Mouse (Mus musculus) spleen, adult 12 weeks (tissue): ENCODE data around the gene Rps27.

Experiments used
- DNase-seq: peaks from one replicate; pipeline ENCODE4 v3.0.0; 2022; ENCODE audit warnings: low spot score

Gene Rps27

DNA sequence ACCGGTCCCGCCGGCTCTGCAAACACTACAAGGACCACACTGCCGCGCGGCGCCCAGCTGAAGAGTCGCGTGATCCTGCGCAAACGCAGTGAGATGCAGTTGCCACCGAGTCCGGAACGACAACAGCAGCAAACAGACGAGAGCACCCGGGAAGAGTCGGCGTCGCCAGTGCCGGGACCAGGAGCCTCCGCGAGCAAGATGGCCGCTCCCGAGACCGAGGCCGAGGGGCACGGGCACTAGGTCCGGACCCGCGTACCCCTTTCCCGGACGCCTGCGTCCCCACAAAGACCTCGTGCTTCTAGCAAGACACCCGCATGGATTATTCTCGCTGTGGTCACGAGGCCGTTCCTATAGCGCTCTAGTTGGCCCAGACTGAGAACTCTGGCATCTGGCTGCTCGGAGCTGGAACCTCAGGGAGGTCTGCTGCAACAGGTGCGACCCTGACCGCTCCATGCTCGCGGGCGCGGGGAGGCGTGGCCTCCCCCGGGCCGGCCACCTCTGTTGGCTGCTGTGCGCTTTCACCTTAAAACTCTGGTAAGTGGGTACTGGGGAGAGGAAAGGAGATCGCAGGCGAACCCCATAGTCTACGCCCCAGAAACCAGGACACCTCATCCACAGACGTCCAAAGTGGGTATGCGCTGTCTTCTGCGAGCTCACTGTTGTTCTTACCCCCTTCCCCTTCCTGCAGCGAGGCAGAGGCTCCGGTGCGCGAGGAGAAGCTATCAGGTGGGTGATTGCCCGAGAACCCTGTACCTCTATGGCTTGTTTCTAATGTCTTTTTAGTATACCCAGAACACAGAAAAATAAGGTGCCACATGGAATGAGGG is 18.3 kb upstream of the Rps27 start, which contains the start of gene Jtb:
Jtb (plus strand) TSS at position 91 of the 827 bp plus-strand sequence.
- peak; percentile 78 for DNase-seq

DNA sequence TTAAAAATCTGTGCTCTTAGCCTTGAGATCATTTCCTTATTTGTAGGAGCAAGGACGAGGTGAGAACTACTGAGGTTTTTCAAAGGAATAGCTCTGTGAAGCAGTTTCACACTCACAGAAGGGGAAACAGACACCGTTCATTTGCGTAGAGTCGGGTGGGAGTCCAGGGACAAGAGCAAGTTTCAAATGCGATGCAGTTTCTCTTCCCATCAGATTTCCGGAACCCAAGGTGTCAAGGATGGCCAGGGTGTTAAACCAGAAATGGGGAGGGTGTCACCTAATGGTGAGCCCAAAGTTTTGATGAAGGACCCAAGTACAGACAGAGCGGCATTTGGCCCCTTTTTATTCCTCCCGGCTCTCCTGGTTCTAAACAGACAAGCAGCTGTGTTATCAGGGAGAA is 17.6 kb upstream of the Rps27 start:
- DNase-seq = no peak

DNA sequence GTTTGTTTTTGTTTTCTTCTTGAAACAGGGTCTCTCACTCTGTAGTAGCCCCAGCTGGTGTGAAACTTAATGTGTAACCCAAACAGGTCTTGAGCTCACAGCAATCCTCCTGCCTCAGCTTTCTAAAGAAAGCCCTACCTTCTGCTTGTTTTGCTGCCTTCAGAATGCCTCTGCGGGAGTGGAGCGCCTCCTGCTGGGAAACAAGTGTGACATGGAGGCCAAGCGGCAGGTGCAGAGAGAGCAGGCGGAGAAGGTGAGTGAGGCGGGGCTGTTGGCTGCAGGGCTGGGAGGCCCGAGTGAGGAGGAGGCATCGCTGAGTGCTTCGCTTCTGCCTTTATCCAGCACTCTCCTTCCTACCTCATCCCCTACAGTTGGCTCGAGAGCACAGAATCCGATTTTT is 10.9 kb upstream of the Rps27 start:
- no peak for DNase-seq

DNA sequence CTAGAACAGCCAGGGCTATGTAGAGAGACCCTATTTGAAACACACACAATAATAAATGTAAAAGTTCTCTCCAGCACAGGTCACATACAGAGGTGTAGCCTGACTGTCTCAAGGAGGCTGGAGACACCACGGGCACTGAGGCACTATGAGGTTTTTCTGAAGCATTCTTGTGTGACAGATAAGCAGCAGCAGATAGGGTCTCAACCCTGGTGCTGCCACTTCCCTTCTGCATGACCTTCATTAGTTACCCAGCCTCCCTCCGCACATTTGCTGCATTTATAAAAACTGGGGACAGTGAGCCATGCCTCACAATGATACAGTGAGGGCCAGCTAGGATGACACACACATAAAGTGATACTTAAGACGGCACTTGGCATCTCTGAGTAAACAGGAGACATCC is 9.5 kb upstream of the Rps27 start:
- no peak for DNase-seq

DNA sequence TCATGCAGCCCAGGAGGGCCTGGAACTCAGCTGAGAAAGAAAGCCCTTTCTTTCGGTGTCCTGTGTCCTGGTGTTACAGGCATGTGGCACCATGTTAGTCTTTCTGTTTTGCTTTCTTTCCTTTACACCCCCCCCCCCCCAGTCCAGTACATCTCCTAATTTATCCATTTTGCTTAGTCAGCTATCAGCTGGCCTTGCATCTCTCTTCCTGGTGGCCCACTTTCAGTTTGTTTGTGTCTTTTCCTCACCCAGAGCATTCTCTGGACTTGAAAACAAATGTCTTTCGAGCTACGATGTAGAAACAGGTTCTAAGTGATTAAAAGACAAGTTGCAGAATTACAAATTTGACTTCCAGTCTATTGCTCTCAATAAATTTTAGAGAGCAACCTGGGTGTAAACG is 9.0 kb upstream of the Rps27 start:
- no peak for DNase-seq

DNA sequence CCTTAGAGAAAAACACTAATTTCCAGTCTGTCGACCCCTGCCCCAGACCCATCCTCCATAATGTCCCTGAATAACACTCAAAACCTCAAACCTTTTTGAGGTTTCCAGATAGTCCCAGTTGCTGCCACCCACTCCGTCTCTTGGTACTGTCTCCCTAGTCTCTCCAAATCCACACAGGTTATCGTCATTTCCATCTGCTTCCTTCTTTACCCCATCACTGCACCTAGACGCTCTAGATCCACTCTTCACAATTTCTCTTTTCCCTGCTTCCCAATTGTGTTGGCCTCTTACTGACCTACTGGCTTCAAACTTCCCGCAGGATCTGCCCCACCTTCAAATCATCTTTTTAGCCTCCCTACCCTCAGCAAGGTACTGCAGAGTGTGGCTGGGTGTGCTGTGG is 7.7 kb upstream of the Rps27 start:
- no peak for DNase-seq

DNA sequence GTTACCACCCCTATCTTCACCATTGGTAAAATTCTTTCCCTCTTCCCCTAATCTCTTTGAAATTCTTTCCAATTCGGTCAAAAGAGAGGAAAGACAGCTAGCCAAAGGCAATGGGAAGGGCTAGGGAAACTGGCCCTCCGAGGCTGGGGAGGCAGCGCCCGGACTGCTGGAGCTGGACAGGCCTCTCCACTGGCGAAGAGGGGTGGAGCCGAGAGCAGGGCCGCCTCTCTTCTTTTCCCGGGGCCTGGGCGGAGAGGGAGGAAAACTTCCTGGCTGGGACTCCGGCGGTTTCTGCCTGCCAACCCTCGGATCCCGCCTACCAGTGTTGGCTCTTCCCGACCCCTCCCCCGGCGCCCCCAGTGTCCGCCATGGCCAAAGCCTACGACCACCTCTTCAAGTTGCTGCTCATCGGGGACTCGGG is 7.1 kb upstream of the Rps27 start:
- no peak for DNase-seq

DNA sequence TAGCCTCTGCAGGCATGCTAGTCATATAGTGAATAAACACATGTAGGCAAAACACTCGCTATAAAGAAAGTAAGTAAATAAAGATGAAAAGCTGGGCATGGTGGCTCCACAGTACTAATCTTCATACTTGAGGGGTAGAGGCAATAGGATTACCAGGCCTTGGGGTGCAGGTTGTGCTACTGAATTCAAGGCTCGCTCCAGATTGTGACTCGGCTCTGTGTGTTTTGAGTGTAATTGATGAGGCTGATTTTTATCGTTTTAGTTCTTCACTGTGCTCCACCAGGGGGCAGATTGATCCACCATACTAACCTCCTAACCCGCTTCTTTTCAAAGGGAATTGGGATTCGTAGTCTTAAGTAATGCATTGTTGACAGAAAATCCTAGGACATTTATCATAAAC is 6.6 kb upstream of the Rps27 start:
- no peak for DNase-seq

DNA sequence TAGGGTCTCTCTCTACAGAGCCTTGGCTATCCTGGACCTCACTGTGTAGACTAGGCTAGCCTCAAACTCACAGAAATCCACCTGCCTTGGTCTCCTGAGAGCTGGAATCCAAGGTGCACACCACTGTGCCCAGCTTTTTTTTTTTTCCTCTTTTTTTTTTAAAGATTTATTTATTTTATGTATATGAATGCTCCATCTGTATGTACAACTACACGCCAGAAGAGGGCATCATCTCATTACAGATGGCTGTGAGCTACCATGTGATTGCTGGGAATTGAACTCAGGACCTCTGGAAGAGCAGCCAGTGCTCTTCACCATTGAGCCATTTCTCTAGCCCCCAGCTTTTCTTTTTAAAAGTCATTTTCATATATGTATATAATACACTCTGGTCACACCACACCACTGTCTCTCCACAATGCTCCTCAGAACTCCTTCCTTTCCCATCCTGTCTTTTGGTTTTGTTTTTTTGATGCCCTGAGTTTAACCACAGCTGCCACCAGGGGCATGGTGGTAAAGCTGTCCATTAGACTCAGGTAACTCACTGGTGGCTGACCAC is 2.5 kb upstream of the Rps27 start:
- no peak for DNase-seq

DNA sequence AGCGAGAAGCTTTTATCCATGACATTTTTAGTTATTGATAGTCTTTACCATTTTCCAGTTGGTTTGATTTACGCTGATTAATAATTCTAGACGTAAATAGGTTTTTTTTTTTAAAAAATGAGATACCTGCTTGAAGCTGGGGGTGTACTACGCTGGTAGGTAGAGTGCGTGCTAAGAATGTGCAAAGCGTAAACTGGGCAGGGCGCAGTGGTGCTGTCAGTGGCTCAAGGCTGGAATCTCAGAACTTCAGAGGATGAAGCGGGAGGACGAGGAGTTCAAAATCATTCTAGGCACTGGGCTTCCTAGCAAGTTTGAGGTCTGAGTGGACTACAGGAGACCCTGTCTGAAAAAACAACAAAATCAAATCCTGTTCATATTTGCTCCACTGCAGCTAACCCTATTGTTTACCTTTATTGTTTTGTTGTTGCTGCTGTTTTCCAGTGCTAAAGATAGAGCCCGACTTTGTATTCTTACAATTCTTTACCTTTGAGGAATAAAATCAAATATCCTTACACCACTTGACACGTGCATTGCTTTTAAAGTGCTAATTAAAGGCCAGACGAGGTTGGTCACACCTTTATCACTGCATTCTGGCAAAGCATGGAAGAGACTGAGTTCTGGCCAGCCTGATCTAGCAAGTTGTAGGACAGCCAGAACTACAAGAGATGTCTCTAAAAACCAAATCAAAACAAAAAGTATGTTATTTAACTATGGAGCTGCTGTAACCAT is 669 bp upstream of the Rps27 start:
- DNase-seq = no peak

DNA sequence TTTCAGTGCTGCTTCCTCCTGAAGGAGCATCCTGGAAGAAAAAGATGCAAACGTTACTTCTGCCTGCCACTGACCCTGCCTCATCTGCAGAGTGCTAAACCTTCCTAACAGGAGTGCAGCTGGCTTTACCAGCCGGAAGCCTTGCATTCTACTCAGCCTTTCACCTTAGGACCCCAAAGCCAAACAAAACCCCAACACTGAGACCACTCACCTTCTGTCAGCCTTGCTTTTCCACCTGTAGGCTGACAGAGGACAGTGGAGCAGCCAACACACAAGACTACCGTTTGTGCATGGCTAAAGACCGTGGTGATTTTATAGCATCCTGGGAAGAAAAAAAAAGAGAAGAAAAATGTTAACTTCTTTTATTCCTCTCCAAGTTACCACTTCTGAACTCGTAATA is 728 bp downstream of the Rps27 start:
- no peak for DNase-seq

DNA sequence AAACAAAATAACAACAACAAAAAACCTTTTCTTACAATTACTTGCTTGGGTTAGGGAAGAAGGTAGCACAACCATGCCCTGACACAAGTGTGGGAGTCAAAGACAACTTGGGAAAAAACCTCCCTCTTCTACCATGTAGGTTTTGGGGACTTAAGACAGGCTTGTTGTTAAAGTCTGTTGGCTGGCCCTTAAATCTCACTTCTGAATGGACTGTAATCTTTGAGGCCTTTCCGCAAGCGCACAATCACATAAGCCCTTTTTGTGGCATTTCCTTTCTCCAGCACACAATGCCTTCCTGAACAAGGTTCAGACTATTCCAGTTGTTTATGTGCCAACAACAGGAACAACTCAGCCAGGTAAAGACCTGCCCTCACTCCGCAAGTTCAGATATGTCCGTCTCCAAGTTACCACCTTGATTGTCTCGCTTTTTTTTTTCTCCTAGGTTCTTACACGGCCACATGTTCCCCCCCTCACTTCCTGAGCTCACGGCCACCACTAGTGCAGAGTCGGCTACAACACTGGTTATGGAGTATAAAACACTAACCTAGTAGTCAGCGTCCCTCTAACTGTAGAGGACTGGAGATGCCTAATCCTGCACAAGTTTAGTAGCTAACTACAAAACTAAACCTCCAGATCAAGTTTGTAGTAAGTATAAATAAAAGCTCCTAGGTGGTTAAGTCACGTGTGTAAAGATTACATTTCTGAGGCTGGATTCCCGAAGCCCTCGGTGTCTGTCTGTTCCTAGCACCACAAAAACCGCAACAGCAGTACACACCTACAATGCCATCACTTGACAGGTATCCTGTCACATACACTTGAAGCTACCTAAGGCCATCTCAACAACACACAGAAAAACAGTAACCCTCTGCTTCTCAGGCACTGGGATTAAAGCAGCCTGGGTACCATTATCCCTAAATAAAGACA is 1.7 kb downstream of the Rps27 start:
- no peak for DNase-seq

DNA sequence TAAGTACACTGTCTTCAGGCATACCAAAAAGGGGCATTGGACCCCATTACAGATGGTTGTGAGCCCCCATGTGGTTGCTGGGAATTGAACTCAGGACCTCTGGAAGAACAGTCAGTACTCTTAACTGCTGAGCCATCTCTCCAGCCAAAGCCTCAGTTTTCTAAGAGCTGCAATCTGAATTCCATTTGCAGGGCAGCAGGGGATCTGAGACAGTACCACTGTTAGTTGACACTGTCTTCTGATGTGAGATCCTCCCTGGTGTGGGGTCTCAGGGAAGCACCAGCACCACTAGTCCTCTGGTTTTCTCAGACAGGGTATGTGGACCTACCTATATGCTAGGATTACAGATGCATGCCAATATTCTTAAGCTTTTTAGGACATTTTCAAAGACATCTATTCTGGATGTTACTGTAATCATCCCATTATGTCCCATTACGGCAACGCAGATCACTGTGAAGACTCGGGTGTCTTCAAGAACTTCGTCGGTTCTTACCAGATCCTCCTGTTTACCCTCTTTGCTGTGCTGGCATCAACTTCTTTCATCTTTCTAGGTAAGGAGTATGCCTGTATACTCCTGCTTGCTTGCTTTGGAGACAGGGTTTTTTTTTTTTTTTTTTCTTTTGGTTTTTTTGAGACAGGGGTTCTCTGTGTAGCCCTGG is 3.4 kb downstream of the Rps27 start:
- no peak for DNase-seq

DNA sequence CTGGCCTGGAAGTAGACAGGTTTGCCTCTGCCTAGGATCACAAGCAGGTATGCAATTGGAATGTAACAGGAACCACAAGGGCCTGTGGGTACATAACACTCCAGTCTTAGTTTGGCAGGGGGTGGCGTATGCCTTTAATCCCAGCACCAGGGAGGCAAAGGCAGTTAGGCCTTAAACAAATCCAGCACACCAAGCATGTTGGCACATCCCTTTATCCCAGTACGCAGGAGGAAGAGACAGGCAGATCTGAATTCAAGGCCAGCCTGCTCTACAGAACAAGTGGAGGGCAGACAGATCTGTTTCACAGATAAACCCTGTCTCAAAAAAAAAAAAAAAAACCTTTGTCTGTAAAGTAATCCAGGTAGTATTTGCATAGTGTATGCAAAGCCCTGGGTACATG is 4.8 kb downstream of the Rps27 start:
- no peak for DNase-seq

DNA sequence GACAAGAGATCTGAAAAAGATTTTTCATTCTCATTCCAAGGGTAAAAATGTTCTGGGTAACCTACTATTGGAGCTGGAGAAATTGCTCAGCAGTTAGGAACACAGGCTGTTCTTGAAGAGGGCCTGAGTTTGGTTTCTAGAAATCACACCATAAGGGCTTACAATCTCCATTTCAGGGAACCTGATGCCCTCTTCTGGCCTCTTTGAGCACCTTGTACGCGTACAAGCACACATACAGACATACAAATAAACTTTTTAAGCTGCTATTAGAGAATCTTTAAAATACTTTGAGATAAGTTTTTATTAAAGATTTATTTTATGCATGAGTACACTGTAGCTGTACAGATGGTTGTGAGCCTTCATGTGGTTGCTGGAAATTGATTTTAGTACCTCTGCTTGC is 8.9 kb downstream of the Rps27 start:
- DNase-seq = no peak

DNA sequence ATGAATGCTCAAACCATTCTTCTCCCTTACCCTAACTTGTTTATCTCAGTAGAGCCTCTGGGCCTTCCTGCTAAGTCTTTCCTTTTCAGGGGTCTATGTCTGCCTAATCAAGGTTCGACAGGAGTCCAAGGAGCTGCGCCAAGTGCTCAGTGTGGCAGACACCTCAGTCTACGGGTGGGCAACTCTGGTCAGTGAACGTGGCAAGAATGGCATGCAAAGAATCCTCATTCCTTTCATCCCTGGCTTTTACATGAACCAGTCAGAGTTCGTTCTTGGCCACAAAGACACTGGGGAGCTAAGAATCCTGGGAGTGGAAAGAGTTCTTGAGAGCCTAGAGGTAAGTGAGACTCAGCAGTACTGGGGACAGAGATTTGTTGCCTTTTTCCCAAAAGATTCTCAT is 9.8 kb downstream of the Rps27 start:
- DNase-seq = no peak

DNA sequence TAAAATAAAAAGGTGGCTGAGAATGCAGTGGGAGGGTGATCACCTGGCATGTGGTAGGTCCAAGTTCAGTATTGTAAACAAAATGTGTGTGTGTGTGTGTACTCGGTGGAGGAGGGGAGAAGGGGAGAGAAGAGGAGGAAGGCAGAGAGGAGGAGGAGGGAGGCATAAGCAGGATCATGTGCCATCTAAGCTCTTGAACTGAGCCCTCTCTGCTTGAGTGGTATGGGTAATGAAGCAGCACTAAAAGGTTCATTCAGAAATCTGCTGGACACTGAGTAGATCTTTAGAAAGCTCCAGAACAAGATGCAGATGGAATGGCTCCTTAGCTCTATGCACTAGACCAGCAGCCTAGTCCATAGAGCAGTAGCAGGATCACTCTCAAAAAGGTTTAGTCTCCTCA is 10.6 kb downstream of the Rps27 start:
- no peak for DNase-seq

DNA sequence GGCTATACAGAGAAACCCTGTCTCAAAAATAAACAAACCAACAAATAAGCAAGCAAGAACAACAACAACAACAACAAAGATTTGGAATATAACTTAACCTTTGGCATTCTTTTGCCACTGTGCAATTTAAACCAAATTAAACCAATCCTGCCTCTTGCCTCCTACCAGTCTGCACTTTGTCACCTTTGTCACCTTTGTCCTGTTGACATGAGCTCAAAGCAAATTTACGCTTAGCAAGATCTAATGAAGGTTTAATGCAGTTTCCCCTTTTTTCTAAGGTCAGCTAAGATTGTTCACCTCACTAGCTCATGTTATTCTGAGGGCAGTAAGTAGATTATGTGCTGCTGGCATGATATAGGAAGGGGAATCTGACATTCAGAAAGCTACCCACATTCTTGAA is 15.9 kb downstream of the Rps27 start:
- no peak for DNase-seq

DNA sequence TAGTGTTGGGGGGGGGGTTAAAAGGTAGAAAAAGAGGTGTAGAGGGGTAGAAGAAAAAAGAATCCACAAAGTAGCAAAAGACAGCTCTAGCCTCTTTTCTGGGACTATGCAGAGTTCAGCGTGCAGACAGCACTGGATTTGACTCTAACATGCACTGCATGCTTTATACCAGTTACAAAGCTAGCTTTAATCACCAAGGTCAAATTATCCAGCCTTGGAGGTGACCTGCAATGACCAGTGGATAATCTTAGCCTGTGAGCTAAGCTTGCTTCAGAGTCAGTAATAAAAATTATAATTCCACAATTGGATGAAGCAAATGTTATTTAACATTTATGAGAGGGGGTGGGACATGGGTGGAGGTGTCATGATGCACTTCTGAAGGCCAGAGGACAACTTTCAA is 17.8 kb downstream of the Rps27 start:
- DNase-seq = no peak

DNA sequence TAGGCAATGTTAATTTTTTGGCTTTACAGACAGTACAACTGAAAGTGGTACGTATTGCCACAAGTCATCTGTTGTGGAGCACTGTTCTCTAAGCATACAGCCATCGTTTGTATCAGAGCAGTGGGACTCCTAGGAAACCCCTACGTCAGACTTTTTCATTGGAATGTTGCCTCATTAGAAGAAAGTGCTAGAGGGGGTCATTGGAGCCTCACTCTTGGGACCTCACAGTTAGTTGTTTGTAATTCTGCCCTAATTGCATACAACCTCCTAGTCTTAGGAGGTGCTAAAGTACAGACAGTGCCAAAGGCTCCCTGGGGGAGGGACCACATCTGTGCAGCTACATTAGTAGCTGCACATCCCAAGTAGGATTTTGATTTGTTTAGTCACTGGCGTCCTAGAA is 18.7 kb downstream of the Rps27 start:
- DNase-seq = no peak

DNA sequence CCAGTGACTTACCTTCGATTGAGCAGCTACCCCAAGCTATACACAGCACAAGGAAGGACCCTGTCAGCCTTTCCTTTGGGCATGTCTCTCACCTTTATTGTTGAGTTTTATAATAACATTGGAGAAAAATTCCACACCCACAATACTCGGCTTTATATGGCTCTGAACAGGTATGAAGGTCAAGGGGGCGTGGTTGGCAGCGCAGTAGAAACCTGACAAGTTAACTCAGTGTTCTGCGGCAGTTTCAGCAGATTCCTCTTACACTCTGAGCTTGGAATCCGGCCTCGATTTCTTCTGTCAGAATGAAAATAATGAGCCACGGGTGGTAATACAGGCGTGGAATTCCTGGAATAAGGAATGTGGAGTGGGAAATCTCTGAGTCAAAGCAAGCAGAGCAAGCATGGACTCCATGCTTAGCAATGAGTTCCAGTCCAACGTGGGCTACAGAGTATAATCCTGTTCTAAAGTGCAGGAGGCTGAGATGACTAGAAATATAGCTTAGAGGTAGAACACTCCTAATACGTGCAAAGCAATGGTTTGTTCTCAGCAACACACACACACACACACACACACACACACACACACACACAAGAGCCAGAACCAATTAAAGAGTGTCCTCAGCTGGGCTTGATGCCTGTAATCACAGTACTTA is 22.5 kb downstream of the Rps27 start:
- DNase-seq = no peak
